Mouse (Mus musculus): Measurements from ENCODE around the gene Mup2.
"Not testable (repeated sequence)": the region's sequence is repeated elsewhere in the genome, so short reads cannot be mapped to it uniquely, and the experiment has no call there.

The Mup2 gene

DNA sequence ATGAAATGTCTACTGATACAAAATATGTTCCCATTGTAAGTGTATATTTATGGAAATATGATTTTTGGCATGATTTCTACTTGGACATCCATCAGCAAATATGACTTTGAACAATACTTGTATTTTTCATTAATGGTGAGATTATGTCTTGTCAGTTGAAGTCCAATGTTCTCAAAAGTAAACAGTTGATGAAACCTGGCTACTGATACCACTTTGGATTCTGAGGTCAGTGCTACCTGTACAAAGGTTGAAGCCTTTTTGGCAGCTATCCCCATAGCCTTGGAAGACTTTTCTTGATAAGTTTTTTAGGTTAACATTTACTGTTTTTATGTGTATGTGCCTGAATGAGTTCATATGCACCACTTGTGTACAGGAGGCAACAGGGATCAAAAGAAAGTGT, at the start of gene Mup2:
TSS of gene Mup2 (minus strand) at position 101 of the 400 bp plus-strand sequence.
- not testable (repeated sequence) for DNase-seq (ENCODE audit: low spot score)
